Mouse (Mus musculus) hindbrain, embryonic 11.5 days (tissue): Measurements from ENCODE around the gene Cfap54. TPM values are rescaled to one million over a fixed set of nuclear protein-coding genes. Genes with fewer than 3 reads are reported as not detected.
A peak's percentile ranks its signal among the peaks of the same experiment; 100 is the strongest.

ENCODE experiments used
- ATAC-seq: fragments of 200-750 bp; cut with Nextera tagmentation; 2 replicates; pipeline ENCODE4 v1.8.0; 2017; ENCODE audit warnings: mild to moderate bottlenecking, moderate TSS enrichment, moderate library complexity; ENCODE audit not compliant: low FRiP score
- DNase-seq: peaks from one replicate; pipeline ENCODE4 v3.0.0-alpha.2; 2015; ENCODE audit warnings: low spot score
- H3K27ac ChIP-seq: fragments of 300-500 bp; sonication (generic); 2 replicates; pipeline ENCODE4 v1.5.1; 2014; ENCODE audit warnings: mild to moderate bottlenecking, low read depth, low read length
- H3K27me3 ChIP-seq: fragments of 300-500 bp; sonication (generic); 2 replicates; pipeline ENCODE4 v1.6.1; 2014; ENCODE audit warnings: mild to moderate bottlenecking, low read length, moderate library complexity, mixed read lengths; ENCODE audit not compliant: control insufficient read depth, insufficient read depth
- H3K36me3 ChIP-seq: fragments of 300-500 bp; sonication (generic); 2 replicates; pipeline ENCODE4 v1.6.1; 2014; ENCODE audit warnings: mild to moderate bottlenecking, low read length, moderate library complexity, mixed read lengths; ENCODE audit not compliant: control insufficient read depth, insufficient read depth
- H3K4me1 ChIP-seq: fragments of 300-500 bp; sonication (generic); replicated peaks from 2 replicates; pipeline ENCODE4 v1.6.1; 2014; ENCODE audit warnings: low read length, mixed read lengths; ENCODE audit not compliant: control insufficient read depth, insufficient read depth
- H3K4me2 ChIP-seq: fragments of 300-500 bp; sonication (generic); replicated peaks from 2 replicates; pipeline ENCODE4 v1.6.1; 2014; ENCODE audit warnings: mild to moderate bottlenecking, low read depth, low read length
- H3K4me3 ChIP-seq: fragments of 300-500 bp; sonication (generic); 2 replicates; pipeline ENCODE4 v1.5.1; 2014; ENCODE audit warnings: low read depth, low read length
- H3K9ac ChIP-seq: fragments of 300-500 bp; sonication (generic); 2 replicates; pipeline ENCODE4 v1.6.1; 2014; ENCODE audit warnings: low read depth, low read length
- H3K9me3 ChIP-seq: fragments of 300-500 bp; sonication (generic); 2 replicates; pipeline ENCODE4 v1.6.1; 2016; ENCODE audit warnings: low read length; ENCODE audit not compliant: control insufficient read depth
- WGBS: fragments of 180-500 bp; shearing (Covaris S2); extraction: QIAGEN DNeasy Blood & Tissue Kit; methylation state at CpG from one replicate; pipeline ENCODE4 v1.1.7; 2014; 5-methylcytosine and 5-hydroxymethylcytosine counted together
- polyA plus RNA-seq: library from polyadenylated mRNA; unstranded; fragments of >200 nt; fragmentation: Nextera tagmentation; extraction: Ambion mirVana; gene quantifications from 2 replicates; pipeline ENCODE4 v1.2.1, GENCODE M21; 2014

Cfap54 gene
- polyA plus RNA-seq, result 0.82 and 2.4 TPM in 2 replicates

DNA sequence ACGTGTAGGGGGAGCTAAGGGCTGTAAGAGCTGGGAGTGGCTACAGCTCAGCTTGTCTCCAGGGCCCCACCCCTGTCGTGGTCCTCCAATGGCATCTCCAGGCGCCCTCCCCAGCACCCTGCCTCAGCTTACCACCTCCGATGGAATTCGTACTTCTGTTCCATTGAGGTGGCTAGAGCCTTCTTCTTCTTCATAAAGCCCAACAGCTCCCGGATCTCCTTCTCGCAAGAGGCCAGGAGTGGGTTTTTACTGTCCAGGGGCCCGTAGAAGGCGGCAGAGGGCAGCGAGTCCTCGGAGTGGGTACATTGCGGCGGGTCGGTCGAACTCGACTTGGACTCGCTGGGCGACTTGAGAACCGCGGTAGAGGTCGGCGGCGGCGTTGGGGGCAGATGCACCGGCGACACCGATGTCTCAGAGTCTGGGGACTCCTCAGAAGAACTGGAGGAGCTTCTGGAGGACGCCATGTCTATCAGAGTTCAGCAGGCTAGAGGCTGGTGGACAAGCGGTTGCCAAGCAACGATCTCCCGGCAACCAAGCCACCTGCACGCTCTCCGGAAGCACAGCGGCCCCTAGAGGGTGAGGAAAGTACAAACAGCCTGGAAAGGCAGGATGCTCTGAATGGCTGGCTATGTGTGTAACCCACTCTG is at the start of gene Cfap54:
Gene Cfap54 (minus strand): TSS at position 486 of the 647 bp plus-strand sequence.
- Histone ChIP-seq H3K9me3 (no peaks in the 10 kb centered on the region), H3K4me3 (peak within 1 kb of the TSS; percentile 52), H3K27me3 (no peaks in the 10 kb centered on the region), H3K4me1 (no peaks in the 10 kb centered on the region; the same call in 1 of the 2 replicates), H3K9ac (peak within 1 kb of the TSS; percentile 38; the same call in 1 of the 2 replicates), H3K36me3 (no peaks in the 10 kb centered on the region), H3K27ac (no peak within 1 kb of the TSS), H3K4me2 (peak within 1 kb of the TSS; percentile 54)
- DNase-seq, result peak; percentile 98
- ATAC-seq, result peak; percentile 85
- WGBS, result 2% methylated on average over 34 of the region's 34 CpGs

DNA sequence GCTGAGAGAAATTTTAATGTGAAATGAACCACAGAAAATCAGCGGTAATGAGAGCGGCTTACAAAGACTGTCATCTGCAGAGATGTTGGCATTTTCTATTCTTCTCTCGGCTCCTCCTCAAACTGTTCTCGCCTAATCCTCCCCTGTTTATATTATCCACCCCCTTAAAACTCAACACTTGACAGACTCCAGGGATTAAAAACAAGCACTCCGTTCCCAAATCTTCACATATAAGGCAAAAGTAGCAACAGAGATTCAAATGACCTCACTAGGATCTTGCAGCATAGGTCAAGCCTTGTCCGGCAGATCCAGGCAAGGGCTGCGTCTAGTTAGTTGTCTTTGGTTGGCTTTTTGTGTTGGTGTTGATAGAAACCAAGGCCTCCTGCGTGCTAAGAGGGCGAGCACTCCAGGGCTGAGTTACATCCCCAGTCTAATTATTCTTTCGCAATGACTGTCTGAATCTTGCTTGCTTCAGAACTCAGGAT is 49.1 kb upstream of the Cfap54 start:
- WGBS, result 74% methylated on average over 10 of the region's 10 CpGs
- Histone ChIP-seq H3K9ac (no peak overlapping the region), H3K27me3 (no peaks in the 10 kb centered on the region), H3K36me3 (no peaks in the 10 kb centered on the region), H3K27ac (no peak overlapping the region), H3K4me3 (no peak overlapping the region), H3K4me1 (no peaks in the 10 kb centered on the region), H3K4me2 (no peak overlapping the region), H3K9me3 (no peaks in the 10 kb centered on the region)
- DNase-seq, result no peak
- no peak for ATAC-seq

DNA sequence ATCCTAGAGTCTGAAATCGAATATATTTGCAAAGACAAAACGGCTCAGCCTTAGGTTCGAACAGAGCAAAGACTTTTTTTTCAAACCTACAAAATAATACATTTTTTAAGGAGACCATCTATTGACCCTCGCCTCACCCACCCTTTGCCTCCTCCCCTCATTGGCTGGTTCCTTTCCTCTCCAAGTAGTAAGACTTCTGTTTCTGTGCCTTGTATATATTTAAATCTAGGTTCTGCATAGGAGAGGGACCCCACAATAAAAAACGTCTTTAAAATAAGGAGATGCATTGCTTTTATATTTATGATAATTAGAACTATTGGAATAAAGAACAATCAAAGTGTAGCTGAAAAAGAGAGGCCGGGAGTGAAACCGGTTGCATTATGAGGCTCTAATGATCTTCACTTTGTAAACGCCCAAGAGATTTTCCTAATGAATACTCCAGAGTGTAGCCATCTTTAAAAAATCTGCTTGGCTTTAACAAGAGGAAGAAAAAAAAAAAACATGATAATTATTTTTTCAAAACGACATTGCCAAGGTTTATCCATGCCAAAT is 48.6 kb upstream of the Cfap54 start:
- no peaks in the 10 kb centered on the region for H3K36me3 ChIP-seq
- no peak overlapping the region for H3K4me3 ChIP-seq
- H3K27me3 ChIP-seq, result no peaks in the 10 kb centered on the region
- H3K9ac ChIP-seq, result no peak overlapping the region
- no peaks in the 10 kb centered on the region for H3K9me3 ChIP-seq
- ATAC-seq (no peak), DNase-seq (no peak)
- H3K4me2 ChIP-seq, result no peak overlapping the region
- WGBS, result 72% methylated on average over 9 of the region's 9 CpGs
- H3K4me1 ChIP-seq, result no peaks in the 10 kb centered on the region
- H3K27ac ChIP-seq, result no peak overlapping the region

DNA sequence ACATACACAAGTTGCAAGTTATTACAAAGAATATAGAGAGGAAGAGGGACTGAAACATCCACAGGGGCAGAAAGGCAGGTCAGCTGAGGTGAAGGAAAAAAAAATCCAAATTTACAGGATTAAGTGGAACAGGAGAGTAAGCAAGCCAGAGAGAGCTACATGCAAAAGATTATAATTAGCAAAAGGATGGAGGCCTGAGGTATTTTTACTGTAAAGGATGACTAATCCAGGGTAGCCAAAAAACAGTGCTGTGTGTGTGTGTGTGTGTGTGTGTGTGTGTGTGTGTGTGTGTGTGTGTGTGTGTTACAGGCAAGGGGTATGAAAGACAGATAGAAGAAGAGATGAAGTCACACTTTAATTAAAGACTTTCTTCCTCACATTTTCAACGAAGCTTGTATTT is 47.9 kb upstream of the Cfap54 start:
- WGBS, result 86% methylated on average over 1 of the region's 1 CpGs
- ATAC-seq, result no peak

DNA sequence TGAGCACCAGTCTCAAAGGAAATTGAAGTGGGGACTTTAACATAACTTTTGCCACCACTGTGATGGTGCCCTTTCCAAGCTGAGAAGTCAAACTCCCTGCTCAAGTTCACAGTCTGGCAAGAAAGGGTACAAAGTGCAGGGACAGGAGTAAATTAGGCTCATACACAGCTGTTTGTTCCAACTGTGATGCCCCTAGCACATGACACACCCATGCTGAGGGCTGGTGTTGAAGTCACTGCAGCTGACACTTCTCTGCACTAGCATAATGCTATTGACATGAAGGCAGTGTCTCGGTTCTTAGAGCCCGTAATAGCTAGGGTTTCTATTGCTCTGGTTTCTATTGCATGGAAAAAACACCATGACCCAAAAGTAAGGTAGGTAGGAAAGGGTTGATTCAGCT is 47.1 kb upstream of the Cfap54 start:
- Histone ChIP-seq H3K9me3 (no peaks in the 10 kb centered on the region), H3K9ac (no peak overlapping the region), H3K36me3 (no peaks in the 10 kb centered on the region), H3K4me1 (no peaks in the 10 kb centered on the region), H3K4me3 (no peak overlapping the region), H3K27me3 (no peaks in the 10 kb centered on the region), H3K4me2 (no peak overlapping the region), H3K27ac (no peak overlapping the region)
- WGBS, result 77% methylated on average over 2 of the region's 2 CpGs
- DNase-seq (no peak), ATAC-seq (no peak)

More for the DNA sequence above, 47.9 kb upstream of the Cfap54 start:
- no peaks in the 10 kb centered on the region for H3K4me1 ChIP-seq
- no peaks in the 10 kb centered on the region for H3K36me3 ChIP-seq
- no peak overlapping the region for H3K4me2 ChIP-seq
- DNase-seq, result no peak
- H3K27me3 ChIP-seq, result no peaks in the 10 kb centered on the region
- H3K27ac ChIP-seq, result no peak overlapping the region
- H3K9me3 ChIP-seq, result no peaks in the 10 kb centered on the region
- no peak overlapping the region for H3K9ac ChIP-seq
- no peak overlapping the region for H3K4me3 ChIP-seq

DNA sequence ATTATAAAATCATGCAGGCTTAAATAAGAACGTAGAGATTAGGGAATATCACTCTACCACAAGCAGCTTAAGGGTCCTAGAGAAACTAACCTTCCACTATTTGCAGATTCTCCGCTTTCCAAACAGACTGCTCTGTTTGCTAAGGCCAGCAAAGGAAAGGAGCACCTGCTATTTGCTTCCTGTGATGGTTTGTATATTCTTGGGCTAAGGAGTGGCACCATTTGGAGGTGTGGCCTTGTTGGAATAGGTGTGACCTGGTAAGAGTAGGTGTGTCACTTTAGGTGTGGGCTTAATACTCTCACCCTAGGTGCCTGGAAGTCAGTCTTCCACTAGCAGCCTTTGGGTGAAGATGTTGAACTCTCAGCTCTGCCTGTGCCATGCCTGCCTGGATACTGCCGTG is 44.6 kb upstream of the Cfap54 start:
- DNase-seq (no peak), ATAC-seq (no peak)
- no peaks in the 10 kb centered on the region for H3K9me3 ChIP-seq
- H3K4me3 ChIP-seq, result no peak overlapping the region
- WGBS, result 88% methylated on average over 3 of the region's 3 CpGs
- H3K4me1 ChIP-seq, result no peaks in the 10 kb centered on the region
- H3K27ac ChIP-seq, result no peak overlapping the region
- no peak overlapping the region for H3K4me2 ChIP-seq
- no peak overlapping the region for H3K9ac ChIP-seq
- no peaks in the 10 kb centered on the region for H3K36me3 ChIP-seq
- H3K27me3 ChIP-seq, result no peaks in the 10 kb centered on the region

DNA sequence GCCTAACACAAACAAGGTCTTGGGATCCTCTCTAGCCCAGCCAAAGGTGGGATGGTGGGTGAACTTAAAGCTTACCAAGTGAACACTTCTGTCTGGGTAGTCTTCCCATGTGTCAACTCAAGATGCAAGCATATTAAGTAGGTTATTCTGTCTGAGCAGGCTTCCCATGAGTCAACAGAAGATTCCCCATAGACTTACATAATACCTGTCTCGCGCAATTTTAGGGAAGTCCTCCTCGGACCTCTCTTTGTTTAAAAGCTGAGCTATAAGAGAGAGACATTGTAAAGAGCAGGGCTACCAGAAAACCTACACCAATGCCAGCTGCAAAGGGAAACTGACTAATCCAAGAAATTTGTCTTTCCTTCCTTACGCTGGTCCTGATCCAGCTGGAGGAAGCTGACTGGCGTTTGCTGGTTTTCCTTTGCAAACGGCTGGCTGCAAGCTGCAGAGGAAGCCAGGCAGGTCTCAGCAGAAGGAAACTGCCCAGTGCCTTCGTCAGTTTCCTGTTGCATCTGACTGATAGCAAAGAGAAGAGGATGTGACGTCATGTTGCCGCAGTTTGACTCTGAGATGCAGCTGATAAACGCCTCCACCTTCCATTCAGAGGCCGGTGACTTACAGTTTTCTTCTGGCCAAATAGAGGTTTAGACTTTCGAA is 42.7 kb upstream of the Cfap54 start:
- Histone ChIP-seq H3K27me3 (no peaks in the 10 kb centered on the region), H3K27ac (no peak overlapping the region), H3K9me3 (no peaks in the 10 kb centered on the region), H3K4me1 (no peaks in the 10 kb centered on the region), H3K4me2 (no peak overlapping the region), H3K4me3 (no peak overlapping the region), H3K9ac (no peak overlapping the region), H3K36me3 (no peaks in the 10 kb centered on the region)
- 81% methylated on average over 12 of the region's 12 CpGs for WGBS
- DNase-seq (no peak), ATAC-seq (no peak)

DNA sequence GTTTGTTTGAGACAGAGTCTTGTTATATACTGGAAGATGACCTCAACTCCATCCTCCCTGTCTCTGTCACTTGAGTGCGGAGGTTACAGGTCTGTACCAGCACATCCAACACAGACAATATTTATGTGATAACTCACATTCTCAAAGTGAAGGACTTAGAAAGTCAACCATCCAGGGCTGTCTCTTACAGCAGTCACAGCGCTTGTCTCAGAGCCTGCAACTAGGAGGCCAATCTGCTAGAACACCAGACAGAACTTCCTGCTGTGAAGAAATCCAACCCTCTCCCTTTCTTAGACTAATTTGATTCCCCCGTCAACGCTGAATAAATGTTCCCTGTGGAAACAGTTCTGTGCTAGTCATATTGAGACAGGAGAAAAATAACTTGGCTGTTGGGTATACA is 41.9 kb upstream of the Cfap54 start:
- no peak for DNase-seq
- Histone ChIP-seq H3K27me3 (no peaks in the 10 kb centered on the region), H3K36me3 (no peaks in the 10 kb centered on the region), H3K4me3 (no peak overlapping the region), H3K4me2 (no peak overlapping the region), H3K4me1 (no peaks in the 10 kb centered on the region), H3K9me3 (no peaks in the 10 kb centered on the region), H3K9ac (no peak overlapping the region), H3K27ac (no peak overlapping the region)
- 73% methylated on average over 4 of the region's 4 CpGs for WGBS
- no peak for ATAC-seq
